Mouse (Mus musculus) ES-E14 (cell line): Measurements from ENCODE around the gene Car7. TPM values are rescaled to one million over a fixed set of nuclear protein-coding genes. Genes with fewer than 3 reads are reported as not detected.

Source experiments
- DNase-seq: peaks from one replicate; pipeline ENCODE4 v3.0.0-alpha.2; 2013; ENCODE audit warnings: low read depth, low spot score
- H3K27ac ChIP-seq: 2 replicates; pipeline ENCODE4 v1.5.1; 2012; ENCODE audit warnings: low read depth, mild to moderate bottlenecking, low read length, moderate library complexity, mixed read lengths; ENCODE audit not compliant: poor library complexity, insufficient read depth, severe bottlenecking
- H3K36me3 ChIP-seq: 2 replicates; pipeline ENCODE4 v1.6.1; 2012; ENCODE audit warnings: mild to moderate bottlenecking, low read length, moderate library complexity, mixed read lengths; ENCODE audit not compliant: control insufficient read depth, poor library complexity, insufficient read depth, severe bottlenecking
- H3K4me1 ChIP-seq, 2 experiments: fragments of 150-350 bp in 1 of 2; sonication (generic) in 1 of 2; 2 replicates each; pipeline ENCODE4 v1.6.1; 2012; ENCODE audit warnings: low read length in 2 of 2, mild to moderate bottlenecking in 1 of 2, mixed read lengths in 1 of 2; ENCODE audit not compliant: control insufficient read depth in 2 of 2, insufficient read depth in 2 of 2, poor library complexity in 1 of 2
- H3K4me3 ChIP-seq, 2 experiments: fragments of 150-350 bp in 1 of 2; sonication (generic) in 1 of 2; 2 replicates each; pipeline ENCODE4 v1.5.1; 2012; ENCODE audit warnings: low read length in 2 of 2, low read depth in 1 of 2, mild to moderate bottlenecking in 1 of 2, mixed read lengths in 1 of 2; ENCODE audit not compliant: insufficient read depth in 1 of 2, poor library complexity in 1 of 2, severe bottlenecking in 1 of 2
- H3K9ac ChIP-seq: 2 replicates; pipeline ENCODE4 v1.6.1; 2012; ENCODE audit warnings: low read depth, mild to moderate bottlenecking, low read length, mixed read lengths; ENCODE audit not compliant: poor library complexity, insufficient read depth, severe bottlenecking
- H3K9me3 ChIP-seq: fragments of 150-350 bp; sonication (generic); 2 replicates; pipeline ENCODE4 v1.6.1; 2012; ENCODE audit warnings: low read depth, mild to moderate bottlenecking, low read length; ENCODE audit not compliant: control insufficient read depth, insufficient read depth
- CHD2 ChIP-seq: IDR thresholded peaks from 2 replicates; pipeline ENCODE4 v1.6.1; 2014; ENCODE audit warnings: mild to moderate bottlenecking, low read depth, low read length, inconsistent platforms
- HCFC1 ChIP-seq: IDR thresholded peaks from 2 replicates; pipeline ENCODE4 v1.6.1; 2012; ENCODE audit warnings: low read length, inconsistent platforms, borderline replicate concordance; ENCODE audit not compliant: insufficient read depth
- MAFK ChIP-seq: IDR thresholded peaks from 2 replicates; pipeline ENCODE4 v1.6.1; 2014; ENCODE audit warnings: mild to moderate bottlenecking, low read depth, low read length, inconsistent platforms; ENCODE audit not compliant: insufficient read depth
- ZC3H11A ChIP-seq: IDR thresholded peaks from 2 replicates; pipeline ENCODE4 v1.6.1; 2012; ENCODE audit warnings: low read depth, mild to moderate bottlenecking, inconsistent platforms, low read length, borderline replicate concordance
- ZNF384 ChIP-seq: IDR thresholded peaks from 2 replicates; pipeline ENCODE4 v1.6.1; 2012; ENCODE audit warnings: low read depth, low read length, inconsistent platforms
- in situ Hi-C, 2 experiments: fragments of 600-800 bp; cut with MboI; formaldehyde crosslinking; loops; one replicate each; pipeline ENCODE4 v1.15.1; 2025; ENCODE audit warnings: low sequenced_read_pairs in 2 of 2, inconsistent platforms in 1 of 2; ENCODE audit not compliant: unreplicated experiment in 2 of 2
- total RNA-seq: library from RNA; depleted of rRNA; stranded (reverse); fragments of 300-350 nt; gene quantifications from 2 replicates; pipeline ENCODE4 v1.2.3, GENCODE M21; 2012

Gene Car7
- total RNA-seq, 1 experiment, result 1.1 TPM

- Histone ChIP-seq H3K27ac (no peak overlapping the region), H3K9me3 (no peaks in the 10 kb centered on the region), H3K4me3 (no peak overlapping the region), H3K36me3 (no peaks in the 10 kb centered on the region), H3K9ac (no peak overlapping the region), H3K4me1 (peaks cover 0 to 4% of the 10 kb centered on the region in 2 experiments; a peak in 1 of 4 replicates)
- in situ Hi-C loops, result no loop called here
- DNase-seq, result no peak
- TF ChIP-seq CHD2, result no peak
- no peak for TF ChIP-seq ZNF384
- no peak for TF ChIP-seq ZC3H11A
- no peak for TF ChIP-seq MAFK
- no peak for TF ChIP-seq HCFC1
Observed at GRCm38 (mm10) chr8:104538896-104539295, 4.4 kb downstream of the Car7 start.

GRCm38 (mm10) chr8:104539566-104539965 lies 5.1 kb downstream of the Car7 start:
- H3K4me3 ChIP-seq, result no peak overlapping the region
- H3K4me1 ChIP-seq, result peaks cover 0 to 4% of the 10 kb centered on the region in 2 experiments; a peak in 1 of 4 replicates
- TF ChIP-seq ZC3H11A (no peak), ZNF384 (no peak), HCFC1 (no peak), CHD2 (no peak), MAFK (no peak)
- H3K9me3 ChIP-seq, result no peaks in the 10 kb centered on the region
- in situ Hi-C loops, result no loop called here
- no peak overlapping the region for H3K9ac ChIP-seq
- no peak for DNase-seq
- no peak overlapping the region for H3K27ac ChIP-seq
- H3K36me3 ChIP-seq, result no peaks in the 10 kb centered on the region

GRCm38 (mm10) chr8:104540238-104540637 lies 5.7 kb downstream of the Car7 start:
- in situ Hi-C loops, result no loop called here
- no peaks in the 10 kb centered on the region for H3K9me3 ChIP-seq
- H3K4me3 ChIP-seq, result peak overlapping the region; percentile 73 to 80
- no peak overlapping the region for H3K9ac ChIP-seq
- no peak for DNase-seq
- H3K4me1 ChIP-seq, result peaks cover 0 to 2% of the 10 kb centered on the region in 2 experiments; a peak in 1 of 4 replicates
- TF ChIP-seq CHD2 (no peak), ZC3H11A (no peak), ZNF384 (no peak), MAFK (no peak), HCFC1 (no peak)
- H3K27ac ChIP-seq, result no peak overlapping the region
- H3K36me3 ChIP-seq, result no peaks in the 10 kb centered on the region

- TF ChIP-seq MAFK (no peak), CHD2 (no peak), ZNF384 (no peak), HCFC1 (no peak), ZC3H11A (no peak)
- Histone ChIP-seq H3K36me3 (no peaks in the 10 kb centered on the region), H3K4me3 (peak overlapping the region; percentile 73 to 80), H3K27ac (no peak overlapping the region), H3K9me3 (no peaks in the 10 kb centered on the region), H3K4me1 (no peaks in the 10 kb centered on the region), H3K9ac (peak overlapping the region; percentile 56)
- in situ Hi-C loops, result no loop called here
- no peak for DNase-seq
Observed at GRCm38 (mm10) chr8:104540710-104541514, 6.4 kb downstream of the Car7 start.
